Mouse (Mus musculus): Measurements from ENCODE around the gene Tiam2. TPM values are rescaled to one million over a fixed set of nuclear protein-coding genes. Genes with fewer than 3 reads are reported as not detected.
A peak's percentile ranks its signal among the peaks of the same experiment; 100 is the strongest.

Tiam2 gene
- polyA plus RNA-seq, 1 experiment from 2014 or later: 1.2 TPM

DNA sequence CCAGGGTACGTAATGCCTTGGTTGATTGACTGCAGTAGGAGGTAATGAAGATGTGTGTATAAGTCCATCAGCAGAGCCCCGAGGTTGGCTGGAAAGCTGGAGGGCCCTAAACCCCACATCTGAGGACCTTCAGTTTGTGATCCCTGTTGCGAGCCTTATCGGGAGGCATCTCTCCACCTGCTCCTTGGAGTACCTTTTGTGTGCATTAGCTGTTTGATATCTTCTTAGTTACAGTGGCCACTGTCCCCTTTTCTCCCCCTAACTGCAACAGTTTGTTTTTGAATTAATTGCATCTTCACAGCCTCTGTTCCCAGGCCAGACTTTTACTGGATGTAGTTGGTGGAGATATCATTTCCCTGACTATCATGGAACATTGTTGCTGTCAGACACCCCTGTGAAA, 10.8 kb upstream of the Tiam2 start:
- TF ChIP-seq CTCF (IDR thresholded peaks at IDR 0.05; ENCODE audit: low read depth): no peak
- no peak for TF ChIP-seq EP300 (optimal IDR thresholded peaks at IDR 0.05)
- H3K4me2 ChIP-seq (replicated peaks; ENCODE audit: low read depth): no peak overlapping the region
- 85% methylated on average over 4 of the region's 4 CpGs for WGBS
- ATAC-seq (ENCODE audit: low FRiP score, low TSS enrichment) (no peak), DNase-seq (ENCODE audit: low spot score) (no peak)
- H3K9ac ChIP-seq (ENCODE audit: low read length): no peak overlapping the region
- no peaks in the 10 kb centered on the region for H3K4me1 ChIP-seq (replicated peaks; ENCODE audit: control insufficient read depth, insufficient read depth)
- no peaks in the 10 kb centered on the region for H3K36me3 ChIP-seq (ENCODE audit: control insufficient read depth, insufficient read depth, low read length)
- no peaks in the 10 kb centered on the region for H3K27me3 ChIP-seq (ENCODE audit: control insufficient read depth, insufficient read depth, low read length)
- no peak overlapping the region for H3K27ac ChIP-seq (replicated peaks)
- H3K4me3 ChIP-seq (ENCODE audit: low read depth, low read length): no peak overlapping the region
- H3K9me3 ChIP-seq (ENCODE audit: control insufficient read depth, low read length): no peaks in the 10 kb centered on the region

DNA sequence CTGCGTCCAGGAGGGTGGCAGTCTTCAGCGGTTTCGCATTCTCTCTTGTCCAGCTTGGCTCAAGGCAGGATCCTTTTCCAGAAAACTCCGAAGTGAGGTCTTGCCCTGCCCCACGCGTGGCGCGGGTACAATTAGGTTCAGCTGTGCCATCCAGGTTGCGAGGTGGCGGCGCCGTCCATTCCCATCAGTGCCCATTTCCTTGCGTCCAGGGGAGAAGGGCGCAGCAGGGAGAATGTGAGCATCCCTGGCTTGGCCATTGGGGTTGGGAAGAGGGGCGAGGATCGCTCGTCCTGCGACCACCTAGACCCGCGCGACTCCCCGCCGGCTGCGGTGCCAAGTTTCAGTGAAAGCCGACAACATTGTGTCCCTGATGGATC, 518 bp downstream of the Tiam2 start:
- no peaks in the 10 kb centered on the region for H3K27me3 ChIP-seq (ENCODE audit: control insufficient read depth, insufficient read depth, low read length)
- ATAC-seq (ENCODE audit: low FRiP score, low TSS enrichment): no peak; the same call in 1 of the 2 replicates
- H3K36me3 ChIP-seq (ENCODE audit: control insufficient read depth, insufficient read depth, low read length): no peaks in the 10 kb centered on the region
- peak overlapping the region; percentile 92 for H3K4me2 ChIP-seq (replicated peaks; ENCODE audit: low read depth)
- WGBS: under 1% methylated on average over 25 of the region's 25 CpGs
- peak overlapping the region; percentile 73 for H3K9ac ChIP-seq (ENCODE audit: low read length)
- H3K4me1 ChIP-seq (replicated peaks; ENCODE audit: control insufficient read depth, insufficient read depth): no peaks in the 10 kb centered on the region
- H3K9me3 ChIP-seq (ENCODE audit: control insufficient read depth, low read length): no peaks in the 10 kb centered on the region
- peak overlapping the region; percentile 82 for H3K4me3 ChIP-seq (ENCODE audit: low read depth, low read length)
- H3K27ac ChIP-seq (replicated peaks): peak overlapping the region; percentile 53; the same call in 1 of the 2 replicates
- DNase-seq (ENCODE audit: low spot score): no peak
- TF ChIP-seq CTCF (IDR thresholded peaks at IDR 0.05; ENCODE audit: low read depth) (no peak), EP300 (optimal IDR thresholded peaks at IDR 0.05) (no peak)

DNA sequence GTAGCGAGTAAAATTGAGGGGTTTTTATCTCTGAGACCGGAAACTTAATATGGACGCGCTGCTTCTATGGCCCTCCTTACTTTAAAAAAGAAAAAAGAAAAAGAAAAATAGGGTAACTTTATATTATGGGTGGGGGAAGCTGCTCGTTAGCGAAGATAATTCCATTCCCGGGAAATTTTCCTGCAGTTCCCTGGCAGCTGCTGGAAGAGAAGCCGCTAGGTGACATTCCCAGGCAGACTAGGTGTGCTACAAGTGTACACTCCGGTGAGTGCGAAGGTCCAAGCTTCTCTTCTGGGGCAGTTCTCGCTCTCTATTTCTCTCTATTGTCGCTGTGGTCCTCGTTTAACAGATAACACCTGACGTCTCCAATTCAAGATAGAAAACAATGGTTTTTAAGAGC, 962 bp downstream of the Tiam2 start:
- Histone ChIP-seq H3K4me2 (replicated peaks; ENCODE audit: low read depth) (peak overlapping the region; percentile 92), H3K4me3 (ENCODE audit: low read depth, low read length) (peak overlapping the region; percentile 82), H3K9me3 (ENCODE audit: control insufficient read depth, low read length) (no peaks in the 10 kb centered on the region), H3K4me1 (replicated peaks; ENCODE audit: control insufficient read depth, insufficient read depth) (no peaks in the 10 kb centered on the region), H3K27ac (replicated peaks) (no peak overlapping the region; the same call in 1 of the 2 replicates), H3K36me3 (ENCODE audit: control insufficient read depth, insufficient read depth, low read length) (no peaks in the 10 kb centered on the region), H3K9ac (ENCODE audit: low read length) (0 out of 2 replicates have a peak overlapping the region, but pooled peaks have one; percentile 8), H3K27me3 (ENCODE audit: control insufficient read depth, insufficient read depth, low read length) (no peaks in the 10 kb centered on the region)
- DNase-seq (ENCODE audit: low spot score) (peak; percentile 20), ATAC-seq (ENCODE audit: low FRiP score, low TSS enrichment) (no peak)
- TF ChIP-seq CTCF (IDR thresholded peaks at IDR 0.05; ENCODE audit: low read depth) (no peak), EP300 (optimal IDR thresholded peaks at IDR 0.05) (no peak)
- 10% methylated on average over 14 of the region's 14 CpGs for WGBS

DNA sequence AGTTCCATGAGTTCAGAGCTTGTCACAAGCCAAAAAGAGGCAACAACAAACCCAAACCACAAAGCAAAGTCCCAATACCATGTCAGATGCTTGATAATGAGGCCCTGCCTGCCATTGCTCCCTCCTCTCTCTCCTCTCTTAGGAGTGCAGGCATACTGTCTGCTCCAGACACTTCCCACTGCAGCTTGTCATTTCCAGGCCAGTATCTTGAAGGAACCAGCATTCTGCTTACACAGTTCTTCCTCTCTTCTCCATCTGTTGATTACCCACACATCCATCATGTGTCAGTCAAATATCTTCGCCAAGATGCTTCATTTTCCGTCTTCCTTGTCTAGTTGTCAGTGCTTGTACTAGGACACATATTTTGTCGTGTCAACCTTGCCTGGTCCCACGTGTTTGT, 2.4 kb downstream of the Tiam2 start:
- H3K36me3 ChIP-seq (ENCODE audit: control insufficient read depth, insufficient read depth, low read length): no peaks in the 10 kb centered on the region
- TF ChIP-seq CTCF (IDR thresholded peaks at IDR 0.05; ENCODE audit: low read depth): no peak
- TF ChIP-seq EP300 (optimal IDR thresholded peaks at IDR 0.05): no peak
- H3K4me2 ChIP-seq (replicated peaks; ENCODE audit: low read depth): no peak overlapping the region
- H3K4me3 ChIP-seq (ENCODE audit: low read depth, low read length): no peak overlapping the region
- ATAC-seq (ENCODE audit: low FRiP score, low TSS enrichment) (no peak), DNase-seq (ENCODE audit: low spot score) (no peak)
- H3K9ac ChIP-seq (ENCODE audit: low read length): no peak overlapping the region
- no peak overlapping the region for H3K27ac ChIP-seq (replicated peaks)
- 77% methylated on average over 4 of the region's 4 CpGs for WGBS
- no peaks in the 10 kb centered on the region for H3K27me3 ChIP-seq (ENCODE audit: control insufficient read depth, insufficient read depth, low read length)
- H3K9me3 ChIP-seq (ENCODE audit: control insufficient read depth, low read length): no peaks in the 10 kb centered on the region
- no peaks in the 10 kb centered on the region for H3K4me1 ChIP-seq (replicated peaks; ENCODE audit: control insufficient read depth, insufficient read depth)

DNA sequence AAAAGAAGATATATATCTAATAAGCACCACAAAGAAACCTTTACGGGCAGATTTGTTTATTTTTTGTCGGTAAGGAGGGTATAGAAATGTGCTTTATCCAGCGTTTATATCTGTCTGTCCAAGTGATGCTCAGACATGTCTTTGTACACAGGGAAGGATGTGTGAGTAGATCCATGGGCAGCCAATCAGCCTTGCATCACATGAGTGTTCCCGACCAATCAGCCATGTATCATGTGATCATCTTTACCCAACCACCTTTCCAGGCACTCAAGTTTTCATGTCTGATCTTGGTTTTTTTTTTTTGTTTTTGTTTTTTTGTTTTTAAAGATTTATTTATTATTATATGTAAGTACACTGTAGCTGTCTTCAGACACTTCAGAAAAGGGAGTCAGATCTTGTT, 3.1 kb downstream of the Tiam2 start:
- DNase-seq (ENCODE audit: low spot score) (no peak), ATAC-seq (ENCODE audit: low FRiP score, low TSS enrichment) (no peak)
- 76% methylated on average over 4 of the region's 4 CpGs for WGBS
- no peak overlapping the region for H3K27ac ChIP-seq (replicated peaks)
- no peak overlapping the region for H3K4me3 ChIP-seq (ENCODE audit: low read depth, low read length)
- H3K27me3 ChIP-seq (ENCODE audit: control insufficient read depth, insufficient read depth, low read length): no peaks in the 10 kb centered on the region
- no peaks in the 10 kb centered on the region for H3K36me3 ChIP-seq (ENCODE audit: control insufficient read depth, insufficient read depth, low read length)
- H3K4me2 ChIP-seq (replicated peaks; ENCODE audit: low read depth): no peak overlapping the region
- no peaks in the 10 kb centered on the region for H3K9me3 ChIP-seq (ENCODE audit: control insufficient read depth, low read length)
- TF ChIP-seq EP300 (optimal IDR thresholded peaks at IDR 0.05) (no peak), CTCF (IDR thresholded peaks at IDR 0.05; ENCODE audit: low read depth) (no peak)
- H3K4me1 ChIP-seq (replicated peaks; ENCODE audit: control insufficient read depth, insufficient read depth): no peaks in the 10 kb centered on the region
- no peak overlapping the region for H3K9ac ChIP-seq (ENCODE audit: low read length)

DNA sequence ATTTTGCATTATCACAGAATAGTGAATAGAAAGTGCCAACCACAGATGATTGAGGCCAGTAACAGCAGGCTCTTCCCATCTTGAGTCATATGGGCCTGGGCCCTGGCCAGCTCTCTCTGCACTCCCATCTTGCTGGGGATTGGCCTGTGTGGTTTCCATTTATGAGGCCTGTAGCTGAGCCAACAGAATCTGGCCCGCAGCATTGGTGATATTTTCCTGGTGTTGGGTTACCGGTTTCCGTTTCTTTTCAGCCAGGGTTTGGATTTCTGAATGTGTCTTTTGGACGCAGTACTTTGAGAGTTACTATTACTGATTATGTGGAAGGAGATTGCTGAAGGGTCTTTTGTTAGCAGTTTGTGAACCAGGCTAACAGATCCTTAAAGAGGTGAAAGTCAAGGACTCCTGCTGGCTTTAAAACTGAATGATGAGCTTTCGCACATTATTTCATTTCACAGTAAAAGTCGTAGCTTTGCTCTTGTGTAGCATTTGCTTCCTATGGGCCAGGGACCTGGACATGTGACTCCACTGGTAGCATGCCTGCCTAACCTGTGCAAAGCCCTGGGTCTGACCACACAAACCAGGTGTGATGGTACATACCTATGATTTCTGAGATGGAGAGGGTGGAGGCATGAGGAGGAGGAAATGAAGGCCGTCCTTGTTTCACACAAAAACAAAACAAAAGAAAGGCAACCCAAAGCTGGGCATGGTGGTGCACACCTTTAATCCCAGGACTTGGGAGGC, 5.5 kb downstream of the Tiam2 start:
- WGBS: 53% methylated on average over 7 of the region's 7 CpGs
- no peak overlapping the region for H3K4me3 ChIP-seq (ENCODE audit: low read depth, low read length)
- no peak overlapping the region for H3K9ac ChIP-seq (ENCODE audit: low read length)
- no peak for TF ChIP-seq EP300 (optimal IDR thresholded peaks at IDR 0.05)
- TF ChIP-seq CTCF (IDR thresholded peaks at IDR 0.05; ENCODE audit: low read depth): no peak
- no peaks in the 10 kb centered on the region for H3K9me3 ChIP-seq (ENCODE audit: control insufficient read depth, low read length)
- H3K27me3 ChIP-seq (ENCODE audit: control insufficient read depth, insufficient read depth, low read length): no peaks in the 10 kb centered on the region
- H3K36me3 ChIP-seq (ENCODE audit: control insufficient read depth, insufficient read depth, low read length): no peaks in the 10 kb centered on the region
- ATAC-seq (ENCODE audit: low FRiP score, low TSS enrichment) (peak; percentile 57; the same call in 1 of the 2 replicates), DNase-seq (ENCODE audit: low spot score) (peak; percentile 38)
- H3K4me1 ChIP-seq (replicated peaks; ENCODE audit: control insufficient read depth, insufficient read depth): no peaks in the 10 kb centered on the region
- H3K4me2 ChIP-seq (replicated peaks; ENCODE audit: low read depth): 0 out of 2 replicates have a peak overlapping the region, but pooled peaks have one; percentile 2
- H3K27ac ChIP-seq (replicated peaks): no peak overlapping the region

Data from stomach, postnatal 0 days (tissue).